Mouse (Mus musculus) cerebellum, adult 2 months (tissue): ENCODE data around the gene Dner.

Experiments used
- CTCF ChIP-seq: fragments of 200-500 bp; IDR thresholded peaks from 2 replicates; pipeline ENCODE4 v1.5.1; 2011; ENCODE audit warnings: low read depth, mild to moderate bottlenecking, control low read depth, low read length, moderate library complexity, borderline replicate concordance; ENCODE audit not compliant: insufficient read depth
- POLR2A ChIP-seq: fragments of 200-500 bp; IDR thresholded peaks from 2 replicates; pipeline ENCODE4 v1.6.1; 2011; ENCODE audit warnings: low read length, control low read depth, borderline replicate concordance; ENCODE audit not compliant: insufficient read depth

DNA sequence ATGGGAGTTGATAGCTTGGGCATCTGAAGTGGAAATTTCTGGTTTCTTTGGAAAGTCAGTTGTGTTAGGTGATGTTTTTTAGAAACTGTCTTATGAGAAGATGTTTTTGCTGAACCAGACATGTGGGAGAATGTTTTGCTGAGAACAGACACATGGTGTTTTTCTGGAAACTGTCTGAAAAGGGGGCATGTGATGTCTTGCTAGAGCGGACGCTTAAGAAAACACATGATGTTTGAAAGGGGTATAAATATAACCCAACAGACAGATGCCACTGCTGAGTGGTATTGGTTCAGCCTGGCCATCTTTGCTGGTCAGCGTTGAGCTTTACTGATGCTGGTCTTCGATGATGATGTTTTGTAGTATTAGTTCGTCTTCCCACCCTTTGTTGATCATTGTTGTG, 338.8 kb downstream of the Dner start:
- no peak for TF ChIP-seq CTCF
- no peak for TF ChIP-seq POLR2A
